Mouse (Mus musculus) CH12.LX (cell line): ENCODE results near the gene Lrp6. TPM values are rescaled to one million over a fixed set of nuclear protein-coding genes. Genes with fewer than 3 reads are reported as not detected.

ENCODE experiments used
- DNase-seq: peaks from one replicate; pipeline ENCODE4 v3.0.0-alpha.2; 2013; ENCODE audit errors: extremely low read depth
- H3K27ac ChIP-seq: 2 replicates; pipeline ENCODE4 v1.5.1; 2012; ENCODE audit warnings: low read depth, mild to moderate bottlenecking, control low read depth, moderate library complexity; ENCODE audit not compliant: insufficient read depth
- H3K27me3 ChIP-seq: replicated peaks from 2 replicates; pipeline ENCODE3; 2012; ENCODE audit warnings: inconsistent platforms
- H3K36me3 ChIP-seq, 2 experiments: replicated peaks in 1 of 2; 2 replicates each; pipeline versions ENCODE3 to v1.6.1; 2012; ENCODE audit warnings: inconsistent platforms in 1 of 2, low read length in 1 of 2, mild to moderate bottlenecking in 1 of 2, mixed read lengths in 1 of 2, moderate library complexity in 1 of 2; ENCODE audit not compliant: control insufficient read depth in 1 of 2, insufficient read depth in 1 of 2
- H3K4me1 ChIP-seq, 2 experiments: 2 replicates each; pipeline ENCODE4 v1.6.1; 2012; ENCODE audit warnings: inconsistent platforms in 1 of 2, moderate library complexity in 1 of 2; ENCODE audit not compliant: insufficient read depth in 2 of 2, control insufficient read depth in 1 of 2
- H3K4me2 ChIP-seq: 2 replicates; pipeline ENCODE4 v1.6.1; 2012; ENCODE audit warnings: low read depth, mild to moderate bottlenecking, control low read depth; ENCODE audit not compliant: poor library complexity, insufficient read depth, severe bottlenecking
- H3K4me3 ChIP-seq, 3 experiments: fragments of 150-350 bp in 1 of 3; sonication (generic) in 1 of 3; replicated peaks in 1 of 3; 2 replicates each; pipeline versions ENCODE3 to v1.5.1; 2011 to 2012; ENCODE audit warnings: low read depth in 2 of 3, low read length in 2 of 3, mild to moderate bottlenecking in 2 of 3, moderate library complexity in 2 of 3, control low read depth in 1 of 3, improper control_type of control experiment in 1 of 3, inconsistent platforms in 1 of 3, mixed read lengths in 1 of 3; ENCODE audit not compliant: poor library complexity in 1 of 3
- H3K79me2 ChIP-seq: replicated peaks from 2 replicates; pipeline ENCODE4 v1.6.1; 2012; ENCODE audit warnings: mild to moderate bottlenecking, moderate library complexity; ENCODE audit not compliant: control insufficient read depth, poor library complexity, insufficient read depth, severe bottlenecking; ENCODE audit errors: extremely low read depth
- H3K9ac ChIP-seq: 2 replicates; pipeline ENCODE4 v1.6.1; 2012; ENCODE audit warnings: low read depth, mild to moderate bottlenecking, control low read depth, moderate library complexity; ENCODE audit not compliant: insufficient read depth
- H3K9me3 ChIP-seq: replicated peaks from 2 replicates; pipeline ENCODE3; 2012; ENCODE audit warnings: low read length, inconsistent platforms, mixed read lengths
- BHLHE40 ChIP-seq: IDR thresholded peaks from 2 replicates; pipeline ENCODE4 v1.6.1; 2011; ENCODE audit warnings: mild to moderate bottlenecking, low read depth, low read length, improper control_type of control experiment
- CHD1 ChIP-seq: IDR thresholded peaks from 2 replicates; pipeline ENCODE4 v1.6.1; 2012; ENCODE audit warnings: low read depth, low read length, improper control_type of control experiment, inconsistent platforms
- CHD2 ChIP-seq: IDR thresholded peaks from 2 replicates; pipeline ENCODE4 v1.6.1; 2011; ENCODE audit warnings: low read length, improper control_type of control experiment
- CTCF ChIP-seq, 2 experiments: IDR thresholded peaks in 1 of 2; conservative IDR thresholded peaks in 1 of 2; 2 replicates each; pipeline ENCODE4 v1.5.1; 2011 to 2012; ENCODE audit warnings: low read depth in 2 of 2, low read length in 2 of 2, improper control_type of control experiment in 1 of 2, inconsistent platforms in 1 of 2, mild to moderate bottlenecking in 1 of 2, moderate library complexity in 1 of 2
- E2F4 ChIP-seq: IDR thresholded peaks from 2 replicates; pipeline ENCODE4 v1.6.1; 2011; ENCODE audit warnings: low read depth, low read length, improper control_type of control experiment; ENCODE audit not compliant: insufficient replicate concordance
- ELF1 ChIP-seq: IDR thresholded peaks from 2 replicates; pipeline ENCODE4 v1.6.1; 2014; ENCODE audit warnings: low read depth, mild to moderate bottlenecking, inconsistent platforms, low read length, improper control_type of control experiment
- EP300 ChIP-seq: IDR thresholded peaks from 2 replicates; pipeline ENCODE4 v1.6.1; 2011; ENCODE audit warnings: low read length, improper control_type of control experiment
- ETS1 ChIP-seq: conservative IDR thresholded peaks from 2 replicates; pipeline ENCODE4 v1.6.1; 2012; ENCODE audit warnings: low read depth, mild to moderate bottlenecking, inconsistent platforms, low read length, improper control_type of control experiment, moderate library complexity
- GABPA ChIP-seq: IDR thresholded peaks from 2 replicates; pipeline ENCODE4 v1.6.1; 2012; ENCODE audit warnings: low read depth, low read length, improper control_type of control experiment, inconsistent platforms; ENCODE audit not compliant: insufficient replicate concordance
- HCFC1 ChIP-seq: IDR thresholded peaks from 2 replicates; pipeline ENCODE4 v1.6.1; 2012; ENCODE audit warnings: low read depth, mild to moderate bottlenecking, inconsistent platforms, low read length, improper control_type of control experiment
- IRF4 ChIP-seq: IDR thresholded peaks from 2 replicates; pipeline ENCODE4 v1.6.1; 2014; ENCODE audit warnings: low read depth, mild to moderate bottlenecking, inconsistent platforms, low read length, improper control_type of control experiment
- JUN ChIP-seq: IDR thresholded peaks from 2 replicates; pipeline ENCODE4 v1.6.1; 2011; ENCODE audit warnings: low read depth, mild to moderate bottlenecking, low read length, improper control_type of control experiment, moderate library complexity; ENCODE audit not compliant: insufficient read depth
- JUND ChIP-seq: conservative IDR thresholded peaks from 2 replicates; pipeline ENCODE4 v1.6.1; 2011; ENCODE audit warnings: low read depth, low read length, improper control_type of control experiment
- KAT2A ChIP-seq: IDR thresholded peaks from 2 replicates; pipeline ENCODE4 v1.6.1; 2012; ENCODE audit warnings: low read length, improper control_type of control experiment, inconsistent platforms; ENCODE audit not compliant: insufficient replicate concordance
- MAFK ChIP-seq: IDR thresholded peaks from 2 replicates; pipeline ENCODE4 v1.6.1; 2011; ENCODE audit warnings: low read length, improper control_type of control experiment; ENCODE audit not compliant: insufficient replicate concordance
- MAX ChIP-seq: IDR thresholded peaks from 2 replicates; pipeline ENCODE4 v1.6.1; 2011; ENCODE audit warnings: low read length, improper control_type of control experiment
- MAZ ChIP-seq: IDR thresholded peaks from 2 replicates; pipeline ENCODE4 v1.6.1; 2012; ENCODE audit warnings: low read depth, mild to moderate bottlenecking, inconsistent platforms, low read length, improper control_type of control experiment, moderate library complexity
- MEF2A ChIP-seq: IDR thresholded peaks from 2 replicates; pipeline ENCODE4 v1.6.1; 2014; ENCODE audit warnings: low read depth, mild to moderate bottlenecking, inconsistent platforms, low read length, improper control_type of control experiment, borderline replicate concordance
- MXI1 ChIP-seq: IDR thresholded peaks from 2 replicates; pipeline ENCODE4 v1.6.1; 2011; ENCODE audit warnings: mild to moderate bottlenecking, low read depth, low read length, improper control_type of control experiment
- MYC ChIP-seq: IDR thresholded peaks from 2 replicates; pipeline ENCODE4 v1.6.1; 2011; ENCODE audit warnings: low read depth, mild to moderate bottlenecking, improper control_type of control experiment, low read length
- NELFE ChIP-seq: IDR thresholded peaks from 2 replicates; pipeline ENCODE4 v1.6.1; 2011; ENCODE audit warnings: low read depth, low read length, improper control_type of control experiment
- NRF1 ChIP-seq: IDR thresholded peaks from 2 replicates; pipeline ENCODE4 v1.6.1; 2014; ENCODE audit warnings: low read depth, mild to moderate bottlenecking, inconsistent platforms, low read length, improper control_type of control experiment, moderate library complexity
- PAX5 ChIP-seq: IDR thresholded peaks from 2 replicates; pipeline ENCODE4 v1.6.1; 2012; ENCODE audit warnings: low read length, inconsistent platforms, mixed read lengths
- POLR2A ChIP-seq: IDR thresholded peaks from 2 replicates; pipeline ENCODE4 v1.6.1; 2011; ENCODE audit warnings: low read depth, mild to moderate bottlenecking, improper control_type of control experiment, low read length
- POLR2AphosphoS2 ChIP-seq: IDR thresholded peaks from 2 replicates; pipeline ENCODE4 v1.6.1; 2011; ENCODE audit warnings: low read depth, low read length, improper control_type of control experiment
- RAD21 ChIP-seq: IDR thresholded peaks from 2 replicates; pipeline ENCODE4 v1.6.1; 2011; ENCODE audit warnings: low read depth, mild to moderate bottlenecking, low read length, improper control_type of control experiment, moderate library complexity
- RCOR1 ChIP-seq: conservative IDR thresholded peaks from 2 replicates; pipeline ENCODE4 v1.6.1; 2012; ENCODE audit warnings: low read depth, mild to moderate bottlenecking, inconsistent platforms, low read length, improper control_type of control experiment
- SIN3A ChIP-seq: IDR thresholded peaks from 2 replicates; pipeline ENCODE4 v1.6.1; 2012; ENCODE audit warnings: low read length, improper control_type of control experiment, inconsistent platforms
- SMC3 ChIP-seq: IDR thresholded peaks from 2 replicates; pipeline ENCODE4 v1.6.1; 2011; ENCODE audit warnings: low read depth, low read length, improper control_type of control experiment
- TBP ChIP-seq: conservative IDR thresholded peaks from 2 replicates; pipeline ENCODE4 v1.6.1; 2011; ENCODE audit warnings: low read depth, low read length, improper control_type of control experiment
- TCF12 ChIP-seq: IDR thresholded peaks from 2 replicates; pipeline ENCODE4 v1.6.1; 2014; ENCODE audit warnings: low read depth, mild to moderate bottlenecking, inconsistent platforms, low read length, improper control_type of control experiment
- UBTF ChIP-seq: IDR thresholded peaks from 2 replicates; pipeline ENCODE4 v1.6.1; 2012; ENCODE audit warnings: low read depth, mild to moderate bottlenecking, inconsistent platforms, low read length, improper control_type of control experiment, moderate library complexity
- USF1 ChIP-seq: IDR thresholded peaks from 2 replicates; pipeline ENCODE4 v1.6.1; 2014; ENCODE audit warnings: low read depth, mild to moderate bottlenecking, inconsistent platforms, low read length, improper control_type of control experiment
- USF2 ChIP-seq: conservative IDR thresholded peaks from 2 replicates; pipeline ENCODE4 v1.6.1; 2011; ENCODE audit warnings: low read depth, low read length, improper control_type of control experiment
- ZC3H11A ChIP-seq: IDR thresholded peaks from 2 replicates; pipeline ENCODE4 v1.6.1; 2012; ENCODE audit warnings: low read depth, mild to moderate bottlenecking, inconsistent platforms, low read length, improper control_type of control experiment
- ZKSCAN1 ChIP-seq: IDR thresholded peaks from 2 replicates; pipeline ENCODE4 v1.6.1; 2012; ENCODE audit warnings: low read depth, inconsistent platforms, low read length, improper control_type of control experiment, borderline replicate concordance
- ZMIZ1 ChIP-seq: IDR thresholded peaks from 2 replicates; pipeline ENCODE4 v1.6.1; 2012; ENCODE audit warnings: low read depth, mild to moderate bottlenecking, inconsistent platforms, low read length, improper control_type of control experiment
- ZNF384 ChIP-seq: IDR thresholded peaks from 2 replicates; pipeline ENCODE4 v1.6.1; 2012; ENCODE audit warnings: low read depth, low read length, improper control_type of control experiment, inconsistent platforms
- dilution Hi-C: fragments of 300-500 bp; cut with MboI; formaldehyde crosslinking; loops from 2 replicates; pipeline ENCODE4 v1.14.3; 2020; ENCODE audit warnings: low sequenced_read_pairs; ENCODE audit not compliant: extremely low pct_unique_long_range_greater_than_20kb, extremely low pct_ligation_motif_present
- in situ Hi-C: fragments of 300-500 bp; cut with MboI; formaldehyde crosslinking; loops from 3 replicates; pipeline ENCODE4 v1.14.3; 2019; ENCODE audit warnings: low sequenced_read_pairs, low pct_ligation_motif_present, low pct_unique_long_range_greater_than_20kb, mixed read lengths
- polyA plus RNA-seq: library from polyadenylated mRNA; unstranded; fragments of >175 nt; gene quantifications from 2 replicates; pipeline ENCODE4 v1.2.1, GENCODE M21; 2012; ENCODE audit warnings: low read depth; ENCODE audit not compliant: insufficient read length
- total RNA-seq, 2 experiments: library from RNA; depleted of rRNA; stranded (reverse); fragments of 300-350 nt in 1 of 2; fragments of >200 nt in 1 of 2; gene quantifications; 2 replicates each; pipeline ENCODE4 v1.2.3; 2012 to 2014

Gene Lrp6
- total RNA-seq (2012; rRNA removed) = 12.4 and 13.2 TPM in 2 replicates
- 13.3 and 13.7 TPM in 2 replicates for total RNA-seq (2014; rRNA removed)
- polyA plus RNA-seq = 13.4 and 15.6 TPM in 2 replicates

- DNase-seq = peak; percentile 79
Observed at GRCm38 (mm10) chr6:134566818-134567485, at the start of gene Lrp6. Lrp6 (minus strand) TSS chr6:134566965.

More at GRCm38 (mm10) chr6:134566818-134567485, at the start of gene Lrp6:
- Histone ChIP-seq H3K36me3 (peaks cover 0 to 4% of the 10 kb centered on the region in 2 experiments), H3K4me2 (peak within 1 kb of the TSS; percentile 100), H3K4me3 (peak within 1 kb of the TSS; percentile 72 to 79 (median 76)), H3K79me2 (peaks cover 27% of the 10 kb centered on the region), H3K27ac (no peak within 1 kb of the TSS), H3K9ac (peak within 1 kb of the TSS; percentile 84), H3K9me3 (no peaks in the 10 kb centered on the region), H3K27me3 (peaks cover 10% of the 10 kb centered on the region), H3K4me1 (peaks cover 2 to 28% of the 10 kb centered on the region in 2 experiments; a peak in 2 of 4 replicates)
- in situ Hi-C loops = no loop called here
- dilution Hi-C loops = no loop called here
- TF ChIP-seq CHD2 (peak; percentile 10; the same call in 1 of the 2 replicates), ETS1 (no peak), SMC3 (no peak), MAZ (0 out of 2 replicates have a peak, but pooled peaks have one; percentile 19), HCFC1 (peak; percentile 27; the same call in 1 of the 2 replicates), MAX (no peak), ZKSCAN1 (no peak), ELF1 (peak; percentile 48), MYC (no peak), ZC3H11A (no peak), ZNF384 (peak; percentile 71), USF2 (no peak), TBP (peak; percentile 80; the same call in 1 of the 2 replicates), NELFE (no peak), IRF4 (peak; percentile 32), E2F4 (no peak), POLR2AphosphoS2 (no peak), USF1 (no peak), MEF2A (no peak), RCOR1 (no peak), JUND (no peak), JUN (no peak), TCF12 (peak; percentile 100), GABPA (no peak), UBTF (peak; percentile 98), CTCF (conservative IDR thresholded peaks at IDR 0.05 in 1 of 2, IDR thresholded peaks at IDR 0.05 in 1 of 2; ENCODE audit: low read depth in 2 of 2, low read length in 2 of 2) (no peak), POLR2A (peak; percentile 83), ZMIZ1 (peak; percentile 65), EP300 (no peak), CHD1 (no peak), MAFK (no peak), MXI1 (no peak), PAX5 (no peak), KAT2A (peak; percentile 74; the same call in 1 of the 2 replicates), RAD21 (no peak), SIN3A (no peak), NRF1 (no peak), BHLHE40 (no peak)
